Mouse (Mus musculus): ENCODE data around the gene Gpalpp1.
A peak's percentile ranks its signal among the peaks of the same experiment; 100 is the strongest.

Gene Gpalpp1

GRCm38 (mm10) chr14:76110396-76111221 lies at the start of gene Gpalpp1, which contains the start of gene Nufip1:
Gpalpp1 (minus strand) TSS chr14:76110760.
Nufip1 (plus strand) TSS chr14:76110891.
- DNase-seq: peak; percentile 91

- no peak for DNase-seq
Measured at GRCm38 (mm10) chr14:76158192-76158785, 47.7 kb upstream of the Gpalpp1 start.

- DNase-seq: no peak
Measured at GRCm38 (mm10) chr14:76153828-76154227, 43.3 kb upstream of the Gpalpp1 start.

- no peak for DNase-seq
Measured at GRCm38 (mm10) chr14:76153003-76153675, 42.6 kb upstream of the Gpalpp1 start.

- peak; percentile 96 for DNase-seq
Measured at GRCm38 (mm10) chr14:76152162-76153002, 41.8 kb upstream of the Gpalpp1 start.

GRCm38 (mm10) chr14:76151820-76152161 lies 41.2 kb upstream of the Gpalpp1 start:
- DNase-seq: no peak

GRCm38 (mm10) chr14:76151011-76151410 lies 40.5 kb upstream of the Gpalpp1 start:
- no peak for DNase-seq

GRCm38 (mm10) chr14:76150499-76150898 lies 39.9 kb upstream of the Gpalpp1 start:
- DNase-seq: no peak

GRCm38 (mm10) chr14:76149531-76150179 lies 39.1 kb upstream of the Gpalpp1 start:
- DNase-seq: no peak

- DNase-seq: no peak
Measured at GRCm38 (mm10) chr14:76148294-76148693, 37.7 kb upstream of the Gpalpp1 start.

GRCm38 (mm10) chr14:76147061-76147460 lies 36.5 kb upstream of the Gpalpp1 start:
- DNase-seq: no peak

- DNase-seq: no peak
Measured at GRCm38 (mm10) chr14:76145868-76146267, 35.3 kb upstream of the Gpalpp1 start.

- DNase-seq: no peak
Measured at GRCm38 (mm10) chr14:76145248-76145647, 34.7 kb upstream of the Gpalpp1 start.

- DNase-seq: no peak
Measured at GRCm38 (mm10) chr14:76134975-76135374, 24.4 kb upstream of the Gpalpp1 start.

GRCm38 (mm10) chr14:76128174-76128573 lies 17.6 kb upstream of the Gpalpp1 start:
- no peak for DNase-seq

- DNase-seq: no peak
Measured at GRCm38 (mm10) chr14:76127311-76127710, 16.8 kb upstream of the Gpalpp1 start.

- DNase-seq: no peak
Measured at GRCm38 (mm10) chr14:76122663-76123058, 12.1 kb upstream of the Gpalpp1 start.

- peak; percentile 19 for DNase-seq
Measured at GRCm38 (mm10) chr14:76121901-76122662, 11.5 kb upstream of the Gpalpp1 start.

GRCm38 (mm10) chr14:76120472-76120871 lies 9.9 kb upstream of the Gpalpp1 start:
- peak; percentile 54 for DNase-seq

GRCm38 (mm10) chr14:76118963-76119362 lies 8.4 kb upstream of the Gpalpp1 start:
- no peak for DNase-seq

- DNase-seq: no peak
Measured at GRCm38 (mm10) chr14:76115744-76116143, 5.2 kb upstream of the Gpalpp1 start.

- no peak for DNase-seq
Measured at GRCm38 (mm10) chr14:76099543-76099942, 11.0 kb downstream of the Gpalpp1 start.
